Mouse (Mus musculus) bone marrow macrophage, adult 2 months (primary cell): ENCODE results near the gene Igfl3.

Experiments
- CTCF ChIP-seq: IDR thresholded peaks from 2 replicates; pipeline ENCODE4 v1.5.1; 2012; ENCODE audit warnings: low read depth, mild to moderate bottlenecking, low read length, moderate library complexity
- POLR2A ChIP-seq: IDR thresholded peaks from 2 replicates; pipeline ENCODE4 v1.6.1; 2012; ENCODE audit warnings: mild to moderate bottlenecking, low read depth, low read length, borderline replicate concordance

DNA sequence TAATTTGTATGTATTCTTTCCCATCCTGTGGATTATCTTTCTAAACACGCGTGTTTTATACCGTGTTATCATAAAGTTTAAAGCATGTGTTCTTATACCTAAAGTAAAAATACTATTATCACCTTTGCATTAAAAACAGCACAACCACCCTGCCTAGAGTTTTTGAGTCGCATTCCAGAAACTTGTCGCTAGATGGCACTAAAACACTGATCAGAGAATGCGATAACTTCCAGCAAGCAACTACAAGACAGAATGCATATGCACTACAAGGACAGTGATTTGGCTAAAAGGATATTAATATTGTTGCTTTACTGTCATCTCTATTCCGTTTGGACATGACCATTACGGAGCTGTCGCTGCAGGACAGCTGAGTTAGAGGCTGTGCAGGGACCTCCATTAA is 34.6 kb downstream of the Igfl3 start:
- TF ChIP-seq POLR2A (no peak), CTCF (no peak)
